Mouse (Mus musculus): ENCODE data around the gene Arid3b.

Arid3b gene

DNA sequence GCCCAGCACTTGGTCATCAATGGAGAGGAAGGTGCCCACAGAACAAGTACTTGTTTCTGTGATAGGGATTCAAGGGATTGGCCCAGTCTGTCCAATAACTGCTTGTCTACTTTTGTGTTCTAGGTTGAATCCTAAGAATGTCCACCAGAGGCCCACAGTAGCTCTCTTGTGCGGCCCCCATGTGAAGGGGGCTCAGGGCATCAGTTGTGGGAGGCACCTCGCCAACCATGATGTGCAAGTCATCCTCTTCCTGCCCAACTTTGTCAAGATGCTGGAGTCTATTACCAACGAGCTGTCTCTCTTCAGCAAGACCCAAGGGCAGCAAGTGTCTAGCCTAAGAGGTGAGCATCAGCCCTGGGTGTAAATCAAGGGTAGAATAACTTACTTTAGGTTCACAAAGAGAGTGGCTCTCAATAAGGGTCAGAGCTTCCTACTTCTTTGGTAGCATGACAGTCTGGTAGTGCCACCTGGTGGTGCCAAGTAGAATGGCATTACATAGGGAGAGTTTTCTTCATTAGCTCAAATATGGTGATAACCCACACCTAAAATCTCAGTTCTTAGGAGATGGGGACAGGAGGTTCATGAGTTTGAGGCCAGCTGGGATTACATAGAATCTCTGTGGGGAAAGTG, 92.0 kb downstream of the Arid3b start:
- peak; percentile 73 for DNase-seq

Measured in cerebellum, adult 9-10 months (tissue).